Mouse (Mus musculus): ENCODE results near the gene Syna.

GRCm38 (mm10) chr5:134567445-134567844 is 7.5 kb upstream of the Syna start:
- TF ChIP-seq POLR2A (IDR thresholded peaks at IDR 0.05; ENCODE audit: control insufficient read depth, extremely low read depth, insufficient read depth, low read length, poor library complexity) (no peak), CTCF (IDR thresholded peaks at IDR 0.05; ENCODE audit: borderline replicate concordance, control insufficient read depth, extremely low read depth, insufficient read depth, low read length, poor library complexity) (no peak)
